Mouse (Mus musculus) testis, postnatal 14 days (tissue): Measurements from ENCODE around the gene Cdkal1.

Experiments used
- DNase-seq: peaks from one replicate; pipeline ENCODE4 v3.0.0; 2021; ENCODE audit warnings: low spot score

The Cdkal1 gene

DNA sequence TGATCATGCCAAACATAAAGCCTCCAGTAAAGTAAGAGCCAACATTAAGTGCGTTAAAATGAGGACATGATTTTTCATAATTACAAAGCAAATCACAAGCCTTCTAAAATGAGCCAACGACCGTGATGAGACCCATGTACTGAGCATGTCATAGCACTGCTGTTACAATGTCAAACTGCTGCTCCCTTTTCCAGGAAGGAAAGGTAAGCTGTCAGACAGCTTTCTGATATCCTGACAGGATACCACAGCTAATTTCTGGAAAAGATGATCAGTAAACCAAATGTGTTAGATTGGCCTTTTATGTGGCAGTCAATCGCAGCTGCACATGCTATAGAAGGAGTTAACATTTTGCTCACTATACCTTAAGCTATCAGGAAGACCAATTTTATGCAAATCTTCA is 44.7 kb downstream of the Cdkal1 start:
- DNase-seq = no peak

DNA sequence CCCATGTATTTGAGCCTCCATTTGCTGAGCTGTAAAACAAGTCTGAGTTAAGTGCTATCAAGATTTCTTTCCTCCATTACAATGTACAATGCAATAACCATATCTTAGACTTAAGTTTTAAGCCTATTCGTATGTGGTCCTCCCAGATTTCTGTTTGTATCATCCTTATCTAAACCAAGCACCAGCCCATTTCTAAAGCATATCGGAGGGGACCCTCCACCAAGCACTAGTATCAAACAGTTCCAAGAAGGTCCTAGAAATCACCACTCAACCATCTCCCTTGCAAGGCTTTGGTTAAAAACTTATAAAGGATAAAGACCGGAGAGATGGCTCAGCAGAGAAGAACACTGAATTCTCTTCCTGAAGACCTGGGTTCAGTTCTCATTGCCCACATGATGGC is 47.1 kb downstream of the Cdkal1 start:
- DNase-seq = no peak

- DNase-seq = no peak
Measured at GRCm38 (mm10) chr13:29807930-29808329, 47.5 kb downstream of the Cdkal1 start.

- no peak for DNase-seq
Measured at GRCm38 (mm10) chr13:29806871-29807270, 48.6 kb downstream of the Cdkal1 start.

- DNase-seq = no peak
Measured at GRCm38 (mm10) chr13:29805296-29805695, 50.2 kb downstream of the Cdkal1 start.

DNA sequence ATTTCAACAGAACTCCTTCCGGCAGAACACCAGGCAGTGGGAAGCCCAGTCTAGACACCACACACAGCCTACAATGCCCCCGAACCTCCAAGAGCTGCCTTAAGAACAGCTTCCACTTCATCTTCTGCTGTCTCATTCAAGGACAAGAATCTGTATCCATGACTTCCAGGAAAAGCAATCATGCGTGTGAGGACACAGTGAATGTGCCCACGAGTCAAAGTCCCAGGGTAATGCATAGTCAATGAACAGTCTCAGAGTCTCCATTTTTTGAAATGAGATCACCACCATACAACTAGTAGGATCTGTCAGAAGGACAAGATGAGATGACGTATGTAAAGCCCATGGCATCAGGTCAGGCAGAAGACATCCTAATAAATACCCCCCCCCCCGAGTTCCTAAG is 51.4 kb downstream of the Cdkal1 start:
- DNase-seq = no peak

DNA sequence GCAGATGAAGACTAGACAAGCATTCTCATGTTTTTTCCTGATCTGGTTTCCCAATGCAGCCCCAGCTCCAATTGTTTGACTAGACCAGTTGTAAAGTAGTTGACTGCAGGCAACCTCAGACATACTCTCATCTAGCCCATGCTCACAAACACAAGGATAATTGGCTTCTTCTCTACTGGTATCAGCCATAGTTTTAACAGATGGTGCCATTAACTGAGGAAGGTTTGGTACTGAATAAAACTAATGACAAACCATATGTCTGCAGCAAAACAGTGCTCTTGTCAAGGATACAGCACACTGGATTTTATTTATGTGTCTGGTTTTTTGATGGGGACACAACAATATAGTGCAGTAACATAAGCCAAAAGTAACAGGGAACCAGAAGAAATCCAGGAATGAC is 52.8 kb downstream of the Cdkal1 start:
- DNase-seq = no peak

GRCm38 (mm10) chr13:29800078-29800477 is 55.4 kb downstream of the Cdkal1 start:
- no peak for DNase-seq

- no peak for DNase-seq
Measured at GRCm38 (mm10) chr13:29792112-29792511, 63.4 kb downstream of the Cdkal1 start.

DNA sequence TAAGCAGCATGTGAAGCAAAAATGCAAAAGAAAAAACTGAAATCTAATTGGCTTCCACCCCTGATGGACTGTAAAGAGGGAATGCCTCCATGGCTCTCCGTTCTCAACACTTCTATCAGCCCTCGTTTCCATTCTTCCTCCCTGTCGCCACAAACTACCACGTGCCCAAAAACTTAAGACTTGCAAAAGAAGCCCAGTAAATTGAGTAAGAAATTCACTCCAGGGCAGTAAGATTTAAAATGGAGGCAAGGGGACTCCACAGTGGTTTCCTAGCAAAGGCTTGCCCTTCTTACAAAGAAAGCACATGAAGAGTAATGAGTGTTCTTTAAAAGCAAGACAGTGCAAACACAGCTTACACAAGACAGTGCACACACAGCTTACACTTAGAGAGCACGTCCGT is 64.0 kb downstream of the Cdkal1 start:
- DNase-seq = no peak

- DNase-seq = no peak
Measured at GRCm38 (mm10) chr13:29786984-29787383, 68.5 kb downstream of the Cdkal1 start.

DNA sequence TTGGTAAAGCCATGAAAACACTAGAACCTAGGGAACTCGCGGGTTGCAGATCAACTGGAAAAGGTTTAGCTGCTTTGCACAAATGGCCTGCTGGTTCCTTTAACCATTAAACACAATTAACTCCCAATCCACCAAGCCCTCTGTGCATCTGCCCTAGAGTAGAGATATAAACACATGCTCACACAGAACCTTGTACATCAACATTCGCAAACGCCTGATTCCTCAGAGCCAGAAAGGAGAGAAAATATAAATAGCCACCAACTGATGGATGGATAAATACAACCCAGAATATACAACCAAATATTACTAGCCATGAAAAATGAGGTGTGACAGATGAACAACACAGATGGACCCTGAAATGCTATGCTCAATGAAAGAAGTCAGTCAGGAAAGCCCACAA is 70.6 kb downstream of the Cdkal1 start:
- DNase-seq = no peak

GRCm38 (mm10) chr13:29781332-29781731 is 74.1 kb downstream of the Cdkal1 start:
- DNase-seq = no peak

DNA sequence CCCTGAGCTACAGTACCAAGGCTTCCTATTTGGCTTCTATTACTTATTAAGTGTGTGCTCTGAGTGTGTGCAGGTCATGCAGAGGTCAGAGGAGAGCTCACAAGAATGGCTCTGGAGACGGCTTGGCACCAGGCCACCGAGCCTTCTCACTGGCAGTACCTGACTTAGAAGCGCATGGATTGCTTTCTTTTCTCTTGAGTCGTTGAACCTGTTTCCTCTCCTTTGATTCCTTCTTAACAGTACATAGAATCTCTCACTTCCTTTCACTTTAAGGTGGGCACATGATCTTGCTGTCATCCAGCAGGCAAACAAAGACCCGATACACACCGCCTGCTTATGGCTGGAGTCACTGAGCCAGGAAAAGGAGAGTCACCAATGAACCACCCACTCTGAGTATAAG is 74.8 kb downstream of the Cdkal1 start:
- DNase-seq = no peak

DNA sequence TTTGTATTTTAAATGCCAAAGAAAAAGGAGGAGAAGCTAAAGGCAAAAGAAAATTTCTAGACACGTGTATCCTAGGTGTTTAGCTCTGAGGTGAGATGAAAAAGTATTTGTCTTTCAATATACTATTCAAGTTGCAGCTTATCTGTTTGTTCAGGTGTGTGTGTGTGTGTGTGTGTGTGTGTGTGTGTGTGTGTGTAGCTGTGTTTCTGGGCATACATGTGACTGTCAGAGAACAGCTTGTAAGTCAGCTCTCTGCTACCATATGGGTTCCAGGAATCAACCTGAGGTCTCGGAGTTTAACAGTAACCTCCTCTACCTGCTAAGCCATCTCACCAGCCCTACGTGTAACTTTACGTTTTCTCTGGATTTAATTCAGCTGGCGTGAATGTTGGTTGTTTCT is 76.0 kb downstream of the Cdkal1 start:
- no peak for DNase-seq

GRCm38 (mm10) chr13:29779116-29779515 is 76.4 kb downstream of the Cdkal1 start:
- no peak for DNase-seq

DNA sequence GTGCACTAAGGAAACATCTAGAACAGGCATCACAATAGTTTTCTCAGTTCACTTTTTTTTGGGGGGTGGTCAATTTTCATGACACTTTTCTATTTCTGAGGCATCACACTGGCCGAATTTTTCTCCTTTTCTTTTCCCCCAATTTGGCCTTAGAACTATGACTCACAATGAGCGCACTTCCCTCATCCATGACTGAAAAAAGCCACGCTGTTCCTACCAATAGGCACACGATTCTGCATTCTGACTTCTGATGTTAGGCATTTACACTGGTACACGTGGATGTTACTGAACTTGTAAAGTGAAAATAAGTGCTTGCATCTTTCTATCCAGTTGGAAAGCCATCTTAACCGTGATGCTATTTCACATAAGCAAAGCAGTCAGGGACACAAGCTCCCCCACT is 77.3 kb downstream of the Cdkal1 start:
- no peak for DNase-seq

GRCm38 (mm10) chr13:29777225-29777624 is 78.2 kb downstream of the Cdkal1 start:
- no peak for DNase-seq

DNA sequence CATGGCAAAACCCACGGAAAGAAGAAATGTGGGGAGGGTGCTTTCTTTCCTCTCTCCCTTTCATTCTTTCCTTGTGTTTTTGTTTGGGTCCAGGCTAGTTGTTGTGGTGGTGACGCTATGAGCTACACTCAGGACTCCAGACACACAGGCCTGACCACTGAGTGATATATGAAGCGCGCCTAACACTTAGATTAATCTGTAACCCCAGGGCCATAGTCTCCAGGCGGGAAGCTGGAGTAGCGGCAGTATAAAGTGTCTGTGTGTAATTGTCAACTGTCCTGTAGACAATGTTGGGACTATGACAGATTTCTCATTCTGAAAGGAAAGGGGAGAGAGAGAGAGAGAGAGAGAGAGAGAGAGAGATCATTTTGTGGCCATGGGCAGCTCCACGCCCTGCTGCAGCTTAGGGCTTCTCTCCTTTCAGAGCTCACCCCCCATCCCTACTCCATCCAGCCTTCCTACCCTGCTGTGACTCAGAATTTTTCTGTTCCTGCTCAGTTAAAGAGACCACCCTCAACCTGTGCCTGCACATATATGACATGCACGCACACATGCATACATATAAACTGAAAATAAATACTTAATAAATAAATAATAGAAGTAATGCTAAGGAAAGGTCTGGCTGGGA is 79.8 kb downstream of the Cdkal1 start:
- DNase-seq = no peak

- no peak for DNase-seq
Measured at GRCm38 (mm10) chr13:29773563-29773962, 81.9 kb downstream of the Cdkal1 start.

- DNase-seq = no peak
Measured at GRCm38 (mm10) chr13:29772970-29773369, 82.5 kb downstream of the Cdkal1 start.

GRCm38 (mm10) chr13:29769647-29770436 is 85.6 kb downstream of the Cdkal1 start:
- DNase-seq = no peak

DNA sequence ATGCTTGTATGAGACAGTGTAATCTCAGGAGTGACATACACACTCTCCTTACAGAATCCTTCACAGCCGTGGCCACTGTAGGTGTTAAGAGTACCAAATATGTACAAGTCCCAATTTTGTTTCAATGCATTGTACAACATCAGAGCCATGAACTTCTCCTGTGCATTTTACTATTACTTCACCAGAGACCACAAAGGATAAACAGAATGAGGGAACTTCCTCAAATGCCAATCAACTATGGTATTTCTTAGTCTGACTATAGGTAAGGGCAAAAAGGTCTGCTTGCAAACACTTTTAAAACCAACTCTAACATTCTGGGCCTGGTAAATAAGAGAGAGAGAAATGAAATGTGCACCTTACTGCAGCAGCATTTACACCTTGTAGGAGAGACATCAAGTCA is 87.4 kb downstream of the Cdkal1 start:
- DNase-seq = no peak

DNA sequence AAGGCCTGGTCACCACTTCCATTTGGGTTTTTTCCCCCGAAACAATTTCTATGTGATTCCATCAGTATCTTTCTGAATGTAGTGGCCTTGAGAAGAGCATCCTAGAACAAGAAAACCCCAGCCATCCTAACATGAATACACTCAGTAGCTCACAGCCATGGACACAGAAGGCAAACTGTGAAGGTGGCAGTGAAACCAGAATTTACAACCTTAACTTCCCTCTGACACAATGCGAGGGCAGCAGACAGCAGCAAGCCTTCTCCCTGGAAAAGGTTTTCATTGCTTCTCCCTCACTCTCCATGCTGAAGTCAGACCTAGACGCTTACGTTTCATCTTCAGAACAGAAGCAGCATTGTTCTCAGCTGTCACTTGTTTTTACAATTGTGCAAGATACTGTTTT is 87.9 kb downstream of the Cdkal1 start:
- no peak for DNase-seq
